ENCODE assay signal across 20 mouse cellular contexts in the genomic region with DNA sequence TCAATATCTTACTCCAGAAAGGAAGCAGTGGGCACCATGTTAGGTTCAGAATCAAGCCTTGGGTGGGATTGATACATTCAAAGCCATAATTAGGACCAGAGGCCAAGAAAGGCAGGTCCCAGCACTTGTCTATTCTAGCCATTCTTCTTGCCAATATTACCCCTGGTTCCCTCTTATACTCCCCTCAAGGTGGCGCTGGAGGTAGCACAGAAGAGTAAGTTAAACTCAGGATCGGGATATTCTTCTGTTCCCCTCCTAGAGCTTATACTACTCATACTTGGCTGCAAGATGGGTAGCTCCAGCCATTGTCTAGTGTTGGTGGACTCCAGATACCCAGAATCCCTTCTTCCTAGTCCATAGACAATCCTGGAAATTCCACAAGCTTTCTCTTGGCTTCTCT. TPM values are rescaled to one million over a fixed set of nuclear protein-coding genes. Genes with fewer than 3 reads are reported as not detected.
A peak's percentile ranks its signal among the peaks of the same experiment; 100 is the strongest.
DNase-seq lines count a peak whose midpoint lies in the region; ATAC-seq and TF ChIP-seq lines count a peak whose summit lies in the region.
"Had no signal": no experiment of that assay in that cellular context is flagged by ENCODE, and none has a peak within 500 bp of the region (broad histone marks: within the 10 kb centered on the region; RNA-seq: fewer than 3 reads in every experiment).

No protein-coding gene starts in this region.

- no peak overlapping the region for H3K27ac ChIP-seq in hindbrain, postnatal 0 days
- no peak overlapping the region for H3K27ac ChIP-seq in hindbrain, embryonic 16.5 days (ENCODE audit: low read depth, low read length)
- no peak overlapping the region for H3K27ac ChIP-seq in lung, embryonic 14.5 days (ENCODE audit: low read depth)
- H3K27ac ChIP-seq: embryonic facial prominence, embryonic 13.5 days; hindbrain, embryonic 12.5 days; intestine, embryonic 15.5 days; macrophage; stomach, embryonic 15.5 days had no signal

- H3K9ac ChIP-seq in hindbrain, postnatal 0 days (replicated peaks; ENCODE audit: low read length), result no peak overlapping the region
- no peak overlapping the region for H3K9ac ChIP-seq in hindbrain, embryonic 16.5 days (ENCODE audit: low read depth, low read length)
- H3K9ac ChIP-seq in lung, embryonic 14.5 days, result no peak overlapping the region
- H3K9ac ChIP-seq: embryonic facial prominence, embryonic 13.5 days; forebrain, postnatal 0 days; hindbrain, embryonic 12.5 days; intestine, embryonic 15.5 days; stomach, embryonic 15.5 days had no signal

- TF ChIP-seq CTCF in hindbrain, postnatal 0 days (IDR thresholded peaks at IDR 0.05; ENCODE audit: low read depth), result peak; percentile 14; the same call in 1 of the 2 replicates
- peak; percentile 14; the same call in 1 of the 2 replicates for TF ChIP-seq CTCF in lung, embryonic 14.5 days (IDR thresholded peaks at IDR 0.05; ENCODE audit: low read depth)
- no peak for TF ChIP-seq CTCF in lung, adult 2 months (IDR thresholded peaks at IDR 0.05; ENCODE audit: insufficient read depth, low read length)

- 42% methylated on average over 2 of the region's 2 CpGs for WGBS in hindbrain, postnatal 0 days
- WGBS in hindbrain, embryonic 16.5 days, result 39% methylated on average over 2 of the region's 2 CpGs
- 28% methylated on average over 2 of the region's 2 CpGs for WGBS in lung, embryonic 14.5 days
- 39% methylated on average over 2 of the region's 2 CpGs for WGBS in lung, adult 2 months

- H3K36me3 ChIP-seq in hindbrain, postnatal 0 days (ENCODE audit: insufficient read depth, low read length), result no peaks in the 10 kb centered on the region
- no peaks in the 10 kb centered on the region for H3K36me3 ChIP-seq in hindbrain, embryonic 16.5 days (ENCODE audit: control insufficient read depth, insufficient read depth, low read length)
- H3K36me3 ChIP-seq in lung, embryonic 14.5 days (ENCODE audit: insufficient read depth), result no peaks in the 10 kb centered on the region
- H3K36me3 ChIP-seq: embryonic facial prominence, embryonic 13.5 days; hindbrain, embryonic 12.5 days; intestine, embryonic 15.5 days; stomach, embryonic 15.5 days had no signal

- DNase-seq in hindbrain, postnatal 0 days (ENCODE audit: low spot score), result no peak
- no peak for DNase-seq in lung, embryonic 14.5 days
- DNase-seq in lung, adult 2 months, result no peak
- DNase-seq in A20 (ENCODE audit: low read depth, low spot score), result peak; percentile 19
- DNase-seq in brain, adult 2 months (ENCODE audit: low read depth, low spot score), result peak; percentile 10
- no peak for DNase-seq in urinary bladder, postnatal 14 days (ENCODE audit: low spot score)
- DNase-seq in left cerebral cortex, adult 9 months (ENCODE audit: low spot score in 2 of 2), result no peak
- DNase-seq: cerebellum, adult 8-10 months; forebrain, postnatal 0 days; kidney, postnatal 14 days; layer of hippocampus, adult 9-11 months; midbrain, embryonic 14.5 days; spleen, adult 18-20 months had no signal

- no peak for TF ChIP-seq POLR2A in lung, adult 2 months (IDR thresholded peaks at IDR 0.05; ENCODE audit: borderline replicate concordance, extremely low read depth, low read depth, low read length)

- H3K4me3 ChIP-seq in hindbrain, postnatal 0 days (ENCODE audit: low read length), result no peak overlapping the region
- H3K4me3 ChIP-seq in hindbrain, embryonic 16.5 days (ENCODE audit: low read length), result no peak overlapping the region
- H3K4me3 ChIP-seq in lung, embryonic 14.5 days (ENCODE audit: low read depth, low read length), result no peak overlapping the region
- no peak overlapping the region for H3K4me3 ChIP-seq in lung, adult 2 months (replicated peaks; ENCODE audit: extremely low read depth, low read depth, low read length)
- H3K4me3 ChIP-seq: embryonic facial prominence, embryonic 13.5 days; hindbrain, embryonic 12.5 days; intestine, embryonic 15.5 days; stomach, embryonic 15.5 days had no signal

- H3K9me3 ChIP-seq in hindbrain, postnatal 0 days (ENCODE audit: low read length), result no peaks in the 10 kb centered on the region
- no peaks in the 10 kb centered on the region for H3K9me3 ChIP-seq in hindbrain, embryonic 16.5 days (ENCODE audit: control insufficient read depth, low read length)
- H3K9me3 ChIP-seq in lung, embryonic 14.5 days (ENCODE audit: low read depth, low read length), result no peaks in the 10 kb centered on the region
- H3K9me3 ChIP-seq: embryonic facial prominence, embryonic 13.5 days; hindbrain, embryonic 12.5 days; intestine, embryonic 15.5 days; stomach, embryonic 15.5 days had no signal

- no peak overlapping the region for H3K4me2 ChIP-seq in hindbrain, postnatal 0 days (ENCODE audit: low read depth, low read length)
- no peak overlapping the region for H3K4me2 ChIP-seq in hindbrain, embryonic 16.5 days (ENCODE audit: low read length)
- no peak overlapping the region for H3K4me2 ChIP-seq in lung, embryonic 14.5 days
- H3K4me2 ChIP-seq: embryonic facial prominence, embryonic 13.5 days; hindbrain, embryonic 12.5 days; intestine, embryonic 15.5 days; stomach, embryonic 15.5 days had no signal

- no peaks in the 10 kb centered on the region for H3K27me3 ChIP-seq in hindbrain, postnatal 0 days (ENCODE audit: insufficient read depth, low read length)
- no peaks in the 10 kb centered on the region for H3K27me3 ChIP-seq in hindbrain, embryonic 16.5 days (replicated peaks; ENCODE audit: control insufficient read depth, insufficient read depth, low read length)
- no peaks in the 10 kb centered on the region for H3K27me3 ChIP-seq in lung, embryonic 14.5 days (ENCODE audit: insufficient read depth, low read length)
- H3K27me3 ChIP-seq: hindbrain, embryonic 12.5 days; intestine, embryonic 15.5 days; stomach, embryonic 15.5 days had no signal

- no peaks in the 10 kb centered on the region for H3K4me1 ChIP-seq in hindbrain, postnatal 0 days (ENCODE audit: insufficient read depth, low read length)
- H3K4me1 ChIP-seq in hindbrain, embryonic 16.5 days (ENCODE audit: control insufficient read depth, insufficient read depth, low read depth, low read length), result peaks cover 6% of the 10 kb centered on the region; the same call in 1 of the 2 replicates
- no peaks in the 10 kb centered on the region for H3K4me1 ChIP-seq in lung, embryonic 14.5 days (ENCODE audit: insufficient read depth)
- no peaks in the 10 kb centered on the region for H3K4me1 ChIP-seq in lung, adult 2 months (ENCODE audit: control insufficient read depth, insufficient read depth, low read length)
- H3K4me1 ChIP-seq: hindbrain, embryonic 12.5 days; intestine, embryonic 15.5 days; stomach, embryonic 15.5 days had no signal

- no peak for ATAC-seq in hindbrain, postnatal 0 days
- no peak for ATAC-seq in hindbrain, embryonic 16.5 days
- ATAC-seq in lung, embryonic 14.5 days (ENCODE audit: insufficient read depth), result no peak; the same call in 1 of the 2 replicates
- ATAC-seq: activated CD4-positive, CD25-positive, alpha-beta regulatory T cell, adult 4 months; forebrain, postnatal 0 days; intestine, embryonic 15.5 days had no signal

RNA-seq across cellular contexts. Expression of gene Ercc6l, which starts 6.2 kb away (rescaled TPM):
- total RNA-seq in hindbrain, postnatal 0 days (2014; rRNA removed), result 1.8 and 2.1 TPM in 2 replicates
- 0.90 and 1.3 TPM in 2 replicates for polyA plus RNA-seq in hindbrain, postnatal 0 days (2015; fragmentation: Nextera tagmentation; extraction: Ambion mirVana)
- 1.5 and 2.1 TPM in 2 replicates for polyA plus RNA-seq in hindbrain, embryonic 16.5 days (2015; fragmentation: Nextera tagmentation; extraction: Ambion mirVana)
- polyA plus RNA-seq in lung, embryonic 14.5 days (2014; fragmentation: Nextera tagmentation; extraction: Ambion mirVana), result 22.6 and 23.8 TPM in 2 replicates
- 0.17 and 0.20 TPM in 2 replicates for polyA plus RNA-seq in lung, adult 2 months (2012; rRNA removed)

RNA-seq across cellular contexts. Expression of gene Rps4x, which starts 26.1 kb away (rescaled TPM):
- total RNA-seq in hindbrain, postnatal 0 days (2014; rRNA removed), result 649 and 725 TPM in 2 replicates
- polyA plus RNA-seq in hindbrain, postnatal 0 days (2015; fragmentation: Nextera tagmentation; extraction: Ambion mirVana), result 376 and 394 TPM in 2 replicates
- 344 and 351 TPM in 2 replicates for polyA plus RNA-seq in hindbrain, embryonic 16.5 days (2015; fragmentation: Nextera tagmentation; extraction: Ambion mirVana)
- polyA plus RNA-seq in lung, embryonic 14.5 days (2014; fragmentation: Nextera tagmentation; extraction: Ambion mirVana), result 977 and 1,016 TPM in 2 replicates
- polyA plus RNA-seq in lung, adult 2 months (2012; rRNA removed), result 278 and 471 TPM in 2 replicates

RNA-seq across cellular contexts. Expression of gene Pin4, which starts 43.8 kb away (rescaled TPM):
- 2.2 and 5.3 TPM in 2 replicates for total RNA-seq in hindbrain, postnatal 0 days (2014; rRNA removed)
- 50.1 and 57.6 TPM in 2 replicates for polyA plus RNA-seq in hindbrain, postnatal 0 days (2015; fragmentation: Nextera tagmentation; extraction: Ambion mirVana)
- polyA plus RNA-seq in hindbrain, embryonic 16.5 days (2015; fragmentation: Nextera tagmentation; extraction: Ambion mirVana), result 44.6 and 58.1 TPM in 2 replicates
- 70.3 and 71.0 TPM in 2 replicates for polyA plus RNA-seq in lung, embryonic 14.5 days (2014; fragmentation: Nextera tagmentation; extraction: Ambion mirVana)
- 0.96 and 1.1 TPM in 2 replicates for polyA plus RNA-seq in lung, adult 2 months (2012; rRNA removed)

Comparison
In these comparisons a context has a peak if more than half of its experiments do, and no peak if none do; other contexts are left out.
1. RNA of gene Pin4, which starts 43.8 kb away (polyA plus RNA-seq): 70.3 to 71.0 TPM in lung, embryonic 14.5 days, 50.1 to 57.6 TPM in hindbrain, postnatal 0 days and 44.6 to 58.1 TPM in hindbrain, embryonic 16.5 days; 0.96 to 1.1 TPM in lung, adult 2 months; every median in the first group is over 10 times any median in the second.
2. DNase-seq: peak in A20 (single experiment) and brain, adult 2 months (single experiment); none in hindbrain, postnatal 0 days (single experiment), lung, embryonic 14.5 days (single experiment), lung, adult 2 months (single experiment), urinary bladder, postnatal 14 days (single experiment) and left cerebral cortex, adult 9 months (0 of 2).